Mouse (Mus musculus) adrenal gland, adult 8-10 months (tissue): ENCODE data around the gene Maff. TPM values are rescaled to one million over a fixed set of nuclear protein-coding genes. Genes with fewer than 3 reads are reported as not detected.
A peak's percentile ranks its signal among the peaks of the same experiment; 100 is the strongest.

ENCODE experiments used
- DNase-seq: peaks from one replicate; pipeline ENCODE4 v3.0.0; 2022
- microRNA-seq, 2 experiments: library from miRNA; unstranded; fragments of <30 nt; microRNA quantifications; one replicate each; pipeline ENCODE4 v1.2.0; 2022
- total RNA-seq, 4 experiments: library from RNA; stranded (reverse); gene quantifications; 2 replicates each; pipeline ENCODE4 v1.2.4; 2022

Gene Maff
- total RNA-seq, 4 experiments from 2014 or later, result 5.2 to 6.7 (median 6.1) TPM

GRCm38 (mm10) chr15:79396736-79397135, 50.3 kb downstream of the Maff start:
- no peak for DNase-seq

- DNase-seq, result no peak
These were observed 53.0 kb downstream of the Maff start for GRCm38 (mm10) chr15:79399231-79400052.

DNA sequence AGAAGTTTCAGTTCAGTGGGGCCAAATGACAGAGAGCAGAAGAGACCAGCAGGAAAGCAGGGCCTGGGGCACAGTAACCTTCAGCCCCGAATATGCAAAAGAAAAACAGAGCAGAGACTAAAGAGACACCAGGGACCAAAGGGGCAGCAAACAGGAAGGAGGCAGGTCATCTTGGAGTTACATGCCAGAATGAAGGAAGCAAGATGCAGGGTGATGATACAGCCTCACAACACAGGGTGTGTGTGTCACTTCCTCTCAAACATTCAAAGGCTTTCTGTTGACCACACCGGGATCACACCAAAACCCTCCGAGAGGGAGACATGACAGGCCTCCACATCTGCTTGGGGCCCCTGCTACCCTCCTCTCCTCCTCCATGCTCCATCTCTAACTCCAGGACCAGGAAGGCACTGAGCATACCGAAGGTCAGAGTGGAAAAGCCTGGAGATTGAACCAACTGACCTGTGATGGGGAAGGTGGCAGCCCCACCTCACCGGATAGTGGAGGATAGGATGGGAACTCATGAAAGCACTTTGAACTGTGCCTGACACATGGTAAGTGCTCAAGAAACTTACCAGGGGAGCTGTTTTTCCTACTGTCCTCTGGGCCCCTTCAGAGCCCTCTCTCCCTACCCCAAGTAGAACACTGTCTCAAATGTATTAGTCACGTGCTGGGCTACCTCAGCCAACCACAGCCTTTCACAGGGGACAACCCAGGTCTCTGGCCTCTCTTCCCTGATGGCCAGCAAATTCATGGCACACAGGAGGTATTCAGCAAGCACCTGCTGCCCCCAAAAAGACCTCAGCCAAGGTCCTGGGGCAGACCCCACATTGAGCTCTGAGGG, 53.9 kb downstream of the Maff start:
- peak; percentile 14 for DNase-seq

DNA sequence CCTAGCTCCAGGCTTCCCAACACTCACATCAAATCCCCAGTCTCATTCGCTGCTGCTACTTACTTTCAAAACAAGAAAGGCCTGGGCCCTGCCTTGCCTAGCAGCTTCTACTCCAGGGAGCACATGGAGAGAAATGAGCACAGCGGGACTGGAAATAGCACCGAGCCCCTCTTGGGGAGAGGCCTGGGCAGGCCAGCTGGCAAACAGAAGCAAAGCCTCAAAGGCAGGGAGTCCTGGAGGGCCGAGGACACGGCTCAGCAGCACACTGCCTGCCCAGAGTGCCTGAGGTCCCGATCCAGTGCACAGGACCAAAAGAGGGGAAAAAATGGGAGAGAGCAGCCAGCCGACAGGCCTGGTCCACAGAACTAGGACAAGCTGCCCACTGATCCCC, 54.5 kb downstream of the Maff start:
- DNase-seq, result peak; percentile 8

DNA sequence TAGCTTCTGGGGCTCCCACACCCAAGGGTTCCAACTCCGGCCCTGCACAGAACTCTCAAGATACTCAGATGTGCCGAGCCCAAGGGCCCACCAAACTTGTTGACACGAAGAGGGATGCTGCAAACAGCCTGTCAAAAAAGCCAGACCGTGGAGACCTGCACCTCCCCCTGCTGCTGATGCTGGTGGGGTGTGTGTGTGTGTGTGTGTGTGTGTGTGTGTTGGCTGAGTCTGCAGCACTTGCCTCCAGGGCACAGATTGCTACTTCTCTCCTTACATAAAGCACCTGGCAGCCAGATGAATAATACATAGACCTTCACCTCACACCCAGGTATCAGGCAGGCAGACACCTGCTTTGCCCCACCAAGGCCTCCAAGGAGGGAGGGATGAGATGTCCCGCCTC, 55.8 kb downstream of the Maff start:
- DNase-seq, result peak; percentile 15

DNA sequence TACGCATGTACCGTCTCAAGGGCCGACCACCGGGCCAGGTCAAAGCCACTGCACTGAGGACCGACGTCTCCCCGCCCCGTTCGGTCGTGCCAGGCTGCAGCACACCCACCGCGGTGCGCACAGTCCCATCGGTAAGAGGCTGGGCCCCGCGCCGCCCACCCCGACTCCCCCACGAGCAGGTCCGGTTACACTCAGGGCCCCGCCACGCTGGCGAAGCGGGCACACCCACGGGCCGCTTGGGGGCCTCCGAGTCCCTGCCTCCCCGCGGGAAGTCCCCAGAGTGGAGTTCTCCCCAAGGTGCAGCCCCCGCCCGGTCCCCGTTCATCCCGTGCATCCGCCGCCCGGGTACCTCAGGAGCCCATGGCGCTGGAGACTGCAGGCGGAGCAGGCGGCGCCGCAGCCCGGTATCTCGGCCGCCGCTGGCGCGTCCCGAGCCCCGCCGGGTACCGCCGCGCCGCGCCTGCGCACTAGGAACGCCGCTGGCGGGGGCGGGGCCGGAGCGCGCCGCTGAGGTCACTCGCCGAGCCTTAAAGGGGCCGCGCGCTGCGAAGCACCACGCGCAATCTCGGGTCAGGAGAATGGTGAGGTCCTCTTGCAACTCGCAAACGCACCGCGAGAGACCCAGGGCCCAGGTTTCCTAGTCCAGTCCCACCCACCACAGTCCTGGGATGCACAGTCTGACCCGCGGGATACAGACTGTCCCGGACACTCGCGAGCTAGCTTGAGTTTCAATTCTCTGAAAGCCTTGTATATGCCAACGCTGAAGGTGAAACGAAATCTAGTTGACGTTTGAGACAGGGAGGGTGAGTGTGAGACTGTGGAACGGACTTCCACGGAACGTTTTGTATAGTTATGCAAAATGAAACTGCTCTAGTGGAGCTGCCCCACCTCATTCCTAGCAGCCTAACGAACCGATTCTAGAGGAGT, 56.7 kb downstream of the Maff start, which contains the start of gene Tmem184b:
Tmem184b (minus strand) TSS at position 734 of the 927 bp plus-strand sequence.
- DNase-seq, result peak; percentile 68

- DNase-seq, result no peak
These were observed 57.4 kb downstream of the Maff start for GRCm38 (mm10) chr15:79403763-79404210.

DNA sequence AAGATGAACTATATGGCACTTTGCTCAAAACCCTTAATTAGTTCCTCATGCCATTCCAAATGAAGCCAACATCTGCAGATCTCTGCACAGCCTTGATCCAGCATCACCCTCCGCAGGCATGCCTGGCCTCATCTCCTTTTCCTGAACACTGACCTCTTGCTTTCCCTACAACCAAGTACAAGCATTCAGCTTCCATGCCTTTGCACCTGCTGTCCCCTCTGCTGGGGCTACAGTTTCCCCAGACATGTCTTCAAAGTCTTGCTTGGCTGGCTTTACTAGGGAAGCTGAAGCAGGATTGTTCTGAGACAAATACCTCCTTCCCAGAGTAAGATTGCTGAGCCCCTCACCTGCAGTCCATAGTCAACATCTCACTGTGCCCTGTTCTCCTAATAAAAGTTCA, 57.9 kb downstream of the Maff start:
- DNase-seq, result no peak

GRCm38 (mm10) chr15:79406564-79406963, 60.1 kb downstream of the Maff start:
- no peak for DNase-seq

Small RNA genes lying within 50 kb of the gene (microRNA-seq; reads per million reads assigned to microRNA genes)
- 0.50 to 3.2 reads per million in 2 experiments for gene Mir1943

Other genes with a start within 250 kb of the Maff start
- gene Micall1, start 237.7 kb upstream of the Maff start, total RNA-seq, result 10 to 100 TPM; 40.6 to 88.2 (median 55.8) TPM
- 100 to 1,000 TPM; 120 to 161 (median 139) TPM for gene Polr2f, start 205.6 kb upstream of the Maff start, total RNA-seq
- gene 1700088E04Rik, start 205.4 kb upstream of the Maff start, total RNA-seq, result 10 to 100 TPM in 2 of 4 experiments, 1 to 10 TPM in 2; 7.0 to 14.8 (median 10.2) TPM
- 1 to 10 TPM; 1.4 to 2.6 (median 2.4) TPM for gene Sox10, start 181.4 kb upstream of the Maff start, total RNA-seq
- 10 to 100 TPM; 18.1 to 38.0 (median 23.4) TPM for gene Pick1, start 117.4 kb upstream of the Maff start, total RNA-seq
- not detected for gene Gm49486, start 117.2 kb upstream of the Maff start, total RNA-seq
- gene Slc16a8, start 91.9 kb upstream of the Maff start, total RNA-seq, result not detected
- gene Baiap2l2, start 61.1 kb upstream of the Maff start, total RNA-seq, result 1 to 10 TPM in 1 of 4 experiments, under 1 TPM in 1, not detected in 2; 0.35 to 1.6 TPM
- gene Pla2g6, start 18.2 kb upstream of the Maff start, total RNA-seq, result 10 to 100 TPM; 27.8 to 36.2 (median 33.1) TPM
- gene Tmem184b, start 56.9 kb downstream of the Maff start, total RNA-seq, result 10 to 100 TPM; 39.1 to 76.8 (median 65.3) TPM
- 100 to 1,000 TPM in 2 of 4 experiments, 10 to 100 TPM in 2; 80.4 to 126 (median 97.1) TPM for gene Csnk1e, start 108.9 kb downstream of the Maff start, total RNA-seq
- 1 to 10 TPM in 2 of 4 experiments, under 1 TPM in 2; 0.38 to 6.2 (median 2.8) TPM for gene Kcnj4, start 158.6 kb downstream of the Maff start, total RNA-seq
- gene Kdelr3, start 169.8 kb downstream of the Maff start, total RNA-seq, result 1 to 10 TPM; 2.1 to 5.3 (median 2.8) TPM
- gene Ddx17, start 200.1 kb downstream of the Maff start, total RNA-seq, result 100 to 1,000 TPM; 277 to 438 (median 365) TPM